Mouse (Mus musculus): ENCODE measurements at regions not wholly inside any gene's neighbourhood (a gene's known extent, or its start where the extent isn't known, plus 50 kb on each side); places are given as distances from the start of the nearest gene placed in this dataset.
"Not testable (repeated sequence)": the region's sequence is repeated elsewhere in the genome, so short reads cannot be mapped to it uniquely, and the experiment has no call there.

- TF ChIP-seq POLR2A (IDR thresholded peaks at IDR 0.05; ENCODE audit: extremely low read depth, insufficient read depth, low read length) (no peak), CTCF (IDR thresholded peaks at IDR 0.05; ENCODE audit: low read depth, low read length) (no peak)
- no peak overlapping the region for H3K4me3 ChIP-seq (ENCODE audit: insufficient read depth, low read depth, low read length)
- WGBS = 72% methylated on average over 2 of the region's 2 CpGs
Measured at GRCm38 (mm10) chr12:115067251-115067650, 980.3 kb upstream of the Zfp386 start.

GRCm38 (mm10) chr12:115091460-115091859 lies 956.1 kb upstream of the Zfp386 start:
- not testable (repeated sequence) for H3K36me3 ChIP-seq (ENCODE audit: control insufficient read depth, insufficient read depth, low read length); H3K4me1 ChIP-seq (ENCODE audit: control insufficient read depth, insufficient read depth, low read length); DNase-seq (ENCODE audit: extremely low read depth, low read depth, low spot score); H3K79me2 ChIP-seq (ENCODE audit: control insufficient read depth, insufficient read depth, low read length); H3K9ac ChIP-seq (ENCODE audit: low read depth, low read length); H3K27me3 ChIP-seq (ENCODE audit: control insufficient read depth, insufficient read depth, low read length); H3K4me3 ChIP-seq (ENCODE audit: insufficient read depth, low read depth, low read length); H3K27ac ChIP-seq (replicated peaks; ENCODE audit: insufficient read depth, low read depth, low read length)
- 60% methylated on average over 2 of the region's 2 CpGs for WGBS

More at GRCm38 (mm10) chr12:115067251-115067650, 980.3 kb upstream of the Zfp386 start:
- no peaks in the 10 kb centered on the region for H3K36me3 ChIP-seq (ENCODE audit: control insufficient read depth, insufficient read depth, low read length)
- H3K27ac ChIP-seq (replicated peaks; ENCODE audit: insufficient read depth, low read depth, low read length) = no peak overlapping the region
- no peaks in the 10 kb centered on the region for H3K79me2 ChIP-seq (ENCODE audit: control insufficient read depth, insufficient read depth, low read length)
- no peaks in the 10 kb centered on the region for H3K4me1 ChIP-seq (ENCODE audit: control insufficient read depth, insufficient read depth, low read length)
- no peak overlapping the region for H3K9ac ChIP-seq (ENCODE audit: low read depth, low read length)
- H3K27me3 ChIP-seq (ENCODE audit: control insufficient read depth, insufficient read depth, low read length) = no peaks in the 10 kb centered on the region
- DNase-seq (ENCODE audit: extremely low read depth, low read depth, low spot score) = no peak

- Histone ChIP-seq H3K36me3 (ENCODE audit: control insufficient read depth, insufficient read depth, low read length) (no peaks in the 10 kb centered on the region), H3K27ac (replicated peaks; ENCODE audit: insufficient read depth, low read depth, low read length) (no peak overlapping the region), H3K4me3 (ENCODE audit: insufficient read depth, low read depth, low read length) (no peak overlapping the region), H3K79me2 (ENCODE audit: control insufficient read depth, insufficient read depth, low read length) (no peaks in the 10 kb centered on the region), H3K27me3 (ENCODE audit: control insufficient read depth, insufficient read depth, low read length) (no peaks in the 10 kb centered on the region), H3K9ac (ENCODE audit: low read depth, low read length) (no peak overlapping the region), H3K4me1 (ENCODE audit: control insufficient read depth, insufficient read depth, low read length) (no peaks in the 10 kb centered on the region)
- TF ChIP-seq POLR2A (IDR thresholded peaks at IDR 0.05; ENCODE audit: extremely low read depth, insufficient read depth, low read length) = no peak
- TF ChIP-seq CTCF (IDR thresholded peaks at IDR 0.05; ENCODE audit: low read depth, low read length) = no peak
- no peak for DNase-seq (ENCODE audit: extremely low read depth, low read depth, low spot score)
Measured at GRCm38 (mm10) chr12:115109742-115110141, 937.8 kb upstream of the Zfp386 start.

- not testable (repeated sequence) for H3K4me3 ChIP-seq (ENCODE audit: insufficient read depth, low read depth, low read length); DNase-seq (ENCODE audit: extremely low read depth, low read depth, low spot score); H3K79me2 ChIP-seq (ENCODE audit: control insufficient read depth, insufficient read depth, low read length); H3K36me3 ChIP-seq (ENCODE audit: control insufficient read depth, insufficient read depth, low read length); H3K9ac ChIP-seq (ENCODE audit: low read depth, low read length); H3K27me3 ChIP-seq (ENCODE audit: control insufficient read depth, insufficient read depth, low read length); H3K4me1 ChIP-seq (ENCODE audit: control insufficient read depth, insufficient read depth, low read length); H3K27ac ChIP-seq (replicated peaks; ENCODE audit: insufficient read depth, low read depth, low read length)
- WGBS = 63% methylated on average over 4 of the region's 4 CpGs
Measured at GRCm38 (mm10) chr12:115119134-115119826, 928.2 kb upstream of the Zfp386 start.

- Histone ChIP-seq H3K27ac (replicated peaks; ENCODE audit: insufficient read depth, low read depth, low read length) (no peak overlapping the region), H3K36me3 (ENCODE audit: control insufficient read depth, insufficient read depth, low read length) (no peaks in the 10 kb centered on the region), H3K79me2 (ENCODE audit: control insufficient read depth, insufficient read depth, low read length) (no peaks in the 10 kb centered on the region), H3K4me3 (ENCODE audit: insufficient read depth, low read depth, low read length) (no peak overlapping the region), H3K27me3 (ENCODE audit: control insufficient read depth, insufficient read depth, low read length) (no peaks in the 10 kb centered on the region), H3K4me1 (ENCODE audit: control insufficient read depth, insufficient read depth, low read length) (no peaks in the 10 kb centered on the region), H3K9ac (ENCODE audit: low read depth, low read length) (no peak overlapping the region)
- no peak for DNase-seq (ENCODE audit: extremely low read depth, low read depth, low spot score)
- TF ChIP-seq POLR2A (IDR thresholded peaks at IDR 0.05; ENCODE audit: extremely low read depth, insufficient read depth, low read length) (no peak), CTCF (IDR thresholded peaks at IDR 0.05; ENCODE audit: low read depth, low read length) (no peak)
- 54% methylated on average over 1 of the region's 1 CpGs for WGBS
Measured at GRCm38 (mm10) chr12:115121259-115121658, 926.3 kb upstream of the Zfp386 start.

- TF ChIP-seq CTCF (IDR thresholded peaks at IDR 0.05; ENCODE audit: low read depth, low read length) (no peak), POLR2A (IDR thresholded peaks at IDR 0.05; ENCODE audit: extremely low read depth, insufficient read depth, low read length) (no peak)
Measured at GRCm38 (mm10) chr12:115121899-115122298, 925.6 kb upstream of the Zfp386 start.

GRCm38 (mm10) chr12:115132930-115133329 lies 914.6 kb upstream of the Zfp386 start:
- H3K4me3 ChIP-seq (ENCODE audit: insufficient read depth, low read depth, low read length); DNase-seq (ENCODE audit: extremely low read depth, low read depth, low spot score); H3K79me2 ChIP-seq (ENCODE audit: control insufficient read depth, insufficient read depth, low read length); H3K4me1 ChIP-seq (ENCODE audit: control insufficient read depth, insufficient read depth, low read length); H3K27ac ChIP-seq (replicated peaks; ENCODE audit: insufficient read depth, low read depth, low read length); H3K36me3 ChIP-seq (ENCODE audit: control insufficient read depth, insufficient read depth, low read length); H3K27me3 ChIP-seq (ENCODE audit: control insufficient read depth, insufficient read depth, low read length); H3K9ac ChIP-seq (ENCODE audit: low read depth, low read length): not testable (repeated sequence)
- 76% methylated on average over 5 of the region's 6 CpGs for WGBS

More at GRCm38 (mm10) chr12:115121899-115122298, 925.6 kb upstream of the Zfp386 start:
- H3K79me2 ChIP-seq (ENCODE audit: control insufficient read depth, insufficient read depth, low read length) = no peaks in the 10 kb centered on the region
- H3K4me1 ChIP-seq (ENCODE audit: control insufficient read depth, insufficient read depth, low read length) = no peaks in the 10 kb centered on the region
- H3K4me3 ChIP-seq (ENCODE audit: insufficient read depth, low read depth, low read length) = no peak overlapping the region
- H3K27ac ChIP-seq (replicated peaks; ENCODE audit: insufficient read depth, low read depth, low read length) = no peak overlapping the region
- DNase-seq (ENCODE audit: extremely low read depth, low read depth, low spot score) = no peak
- no peaks in the 10 kb centered on the region for H3K27me3 ChIP-seq (ENCODE audit: control insufficient read depth, insufficient read depth, low read length)
- no peaks in the 10 kb centered on the region for H3K36me3 ChIP-seq (ENCODE audit: control insufficient read depth, insufficient read depth, low read length)
- no peak overlapping the region for H3K9ac ChIP-seq (ENCODE audit: low read depth, low read length)

- H3K9ac ChIP-seq (ENCODE audit: low read depth, low read length); H3K79me2 ChIP-seq (ENCODE audit: control insufficient read depth, insufficient read depth, low read length); H3K4me3 ChIP-seq (ENCODE audit: insufficient read depth, low read depth, low read length); H3K27ac ChIP-seq (replicated peaks; ENCODE audit: insufficient read depth, low read depth, low read length); H3K36me3 ChIP-seq (ENCODE audit: control insufficient read depth, insufficient read depth, low read length); H3K4me1 ChIP-seq (ENCODE audit: control insufficient read depth, insufficient read depth, low read length); H3K27me3 ChIP-seq (ENCODE audit: control insufficient read depth, insufficient read depth, low read length); DNase-seq (ENCODE audit: extremely low read depth, low read depth, low spot score): not testable (repeated sequence)
- 75% methylated on average over 1 of the region's 1 CpGs for WGBS
Measured at GRCm38 (mm10) chr12:115145407-115145806, 902.1 kb upstream of the Zfp386 start.

- H3K27me3 ChIP-seq (ENCODE audit: control insufficient read depth, insufficient read depth, low read length); H3K79me2 ChIP-seq (ENCODE audit: control insufficient read depth, insufficient read depth, low read length); H3K4me1 ChIP-seq (ENCODE audit: control insufficient read depth, insufficient read depth, low read length); H3K27ac ChIP-seq (replicated peaks; ENCODE audit: insufficient read depth, low read depth, low read length); H3K9ac ChIP-seq (ENCODE audit: low read depth, low read length); H3K36me3 ChIP-seq (ENCODE audit: control insufficient read depth, insufficient read depth, low read length); DNase-seq (ENCODE audit: extremely low read depth, low read depth, low spot score); H3K4me3 ChIP-seq (ENCODE audit: insufficient read depth, low read depth, low read length): not testable (repeated sequence)
- 81% methylated on average over 2 of the region's 2 CpGs for WGBS
Measured at GRCm38 (mm10) chr12:115146471-115146870, 901.1 kb upstream of the Zfp386 start.
